Mouse (Mus musculus): ENCODE measurements around the gene Cdkn2c. TPM values are rescaled to one million over a fixed set of nuclear protein-coding genes. Genes with fewer than 3 reads are reported as not detected.
A peak's percentile ranks its signal among the peaks of the same experiment; 100 is the strongest.
"Not testable (repeated sequence)": the region's sequence is repeated elsewhere in the genome, so short reads cannot be mapped to it uniquely, and the experiment has no call there.

The Cdkn2c gene
- total RNA-seq (2015; ENCODE audit: low replicate concordance): 25.0 and 37.2 TPM in 2 replicates
- total RNA-seq (2017; ENCODE audit: low replicate concordance): 30.1 and 31.7 TPM in 2 replicates

GRCm38 (mm10) chr4:109666461-109667269 is at the start of gene Cdkn2c:
TSS of gene Cdkn2c (minus strand) at chr4:109667189.
- ATAC-seq (replicated peaks; ENCODE audit: low FRiP score, poor library complexity, severe bottlenecking): peak; percentile 82

DNA sequence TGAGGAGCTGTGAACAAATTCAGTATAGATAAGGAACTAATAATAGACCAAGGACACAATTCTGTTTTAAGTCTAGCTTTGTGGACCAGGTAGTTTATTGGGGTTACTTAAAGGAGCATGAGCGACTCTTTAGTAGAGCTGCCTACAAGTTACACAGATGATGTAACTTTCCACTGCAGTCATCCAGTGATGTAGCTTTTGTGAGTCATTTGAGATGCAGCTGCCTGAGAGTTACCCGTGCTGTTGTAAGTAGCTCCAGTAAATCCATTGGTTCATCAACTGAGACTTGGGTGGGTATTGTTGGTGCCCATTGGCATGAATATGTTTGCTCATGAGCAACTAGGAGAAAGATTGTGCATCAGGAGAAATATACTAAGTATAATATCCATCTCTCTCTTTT is 38.4 kb upstream of the Cdkn2c start:
- no peak for ATAC-seq (replicated peaks; ENCODE audit: low FRiP score, poor library complexity, severe bottlenecking)

GRCm38 (mm10) chr4:109703568-109703967 is 36.6 kb upstream of the Cdkn2c start:
- peak; percentile 87 for ATAC-seq (replicated peaks; ENCODE audit: low FRiP score, poor library complexity, severe bottlenecking)

- not testable (repeated sequence) for ATAC-seq (replicated peaks; ENCODE audit: low FRiP score, poor library complexity, severe bottlenecking)
Measured at GRCm38 (mm10) chr4:109700727-109701126, 33.7 kb upstream of the Cdkn2c start.

DNA sequence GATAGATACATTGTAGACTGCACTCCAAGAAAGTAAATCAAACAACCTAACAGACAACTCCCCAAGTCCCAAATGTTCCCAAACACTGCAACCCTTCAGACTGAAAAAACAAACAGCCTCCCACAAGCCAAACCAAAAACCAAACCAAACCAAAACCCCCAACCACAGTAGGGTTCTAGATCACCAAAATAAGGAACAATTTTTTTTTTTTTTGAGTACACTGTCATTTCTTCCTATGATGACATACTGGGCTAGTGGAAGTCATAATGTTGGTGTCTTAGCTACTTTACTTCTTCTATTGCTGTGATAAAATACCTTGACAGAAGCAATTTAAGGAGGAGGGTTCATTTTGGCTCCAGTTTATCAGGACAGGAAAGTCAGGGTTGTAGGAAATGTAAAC is 25.7 kb upstream of the Cdkn2c start:
- ATAC-seq (replicated peaks; ENCODE audit: low FRiP score, poor library complexity, severe bottlenecking): no peak

DNA sequence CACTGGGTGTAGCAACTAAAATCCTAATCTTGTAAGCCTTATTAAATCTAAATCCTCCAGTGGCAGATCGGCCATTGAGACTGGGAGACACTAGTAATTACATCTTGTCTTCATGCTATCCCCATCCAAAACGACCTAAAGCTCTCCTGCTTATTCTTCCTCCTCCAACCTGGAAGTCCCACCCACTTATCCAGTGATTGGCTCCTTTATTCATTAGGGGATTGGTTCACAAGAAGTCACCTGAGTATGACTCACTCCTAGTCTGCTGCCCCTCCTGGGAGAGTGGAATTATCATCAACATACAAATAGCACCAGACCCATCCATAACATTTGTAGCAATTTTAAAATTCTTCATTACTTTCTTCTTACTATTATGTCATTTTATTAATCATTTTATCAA is 16.6 kb upstream of the Cdkn2c start:
- ATAC-seq (replicated peaks; ENCODE audit: low FRiP score, poor library complexity, severe bottlenecking): no peak

- peak; percentile 21 for ATAC-seq (replicated peaks; ENCODE audit: low FRiP score, poor library complexity, severe bottlenecking)
Measured at GRCm38 (mm10) chr4:109677221-109677620, 10.2 kb upstream of the Cdkn2c start.

DNA sequence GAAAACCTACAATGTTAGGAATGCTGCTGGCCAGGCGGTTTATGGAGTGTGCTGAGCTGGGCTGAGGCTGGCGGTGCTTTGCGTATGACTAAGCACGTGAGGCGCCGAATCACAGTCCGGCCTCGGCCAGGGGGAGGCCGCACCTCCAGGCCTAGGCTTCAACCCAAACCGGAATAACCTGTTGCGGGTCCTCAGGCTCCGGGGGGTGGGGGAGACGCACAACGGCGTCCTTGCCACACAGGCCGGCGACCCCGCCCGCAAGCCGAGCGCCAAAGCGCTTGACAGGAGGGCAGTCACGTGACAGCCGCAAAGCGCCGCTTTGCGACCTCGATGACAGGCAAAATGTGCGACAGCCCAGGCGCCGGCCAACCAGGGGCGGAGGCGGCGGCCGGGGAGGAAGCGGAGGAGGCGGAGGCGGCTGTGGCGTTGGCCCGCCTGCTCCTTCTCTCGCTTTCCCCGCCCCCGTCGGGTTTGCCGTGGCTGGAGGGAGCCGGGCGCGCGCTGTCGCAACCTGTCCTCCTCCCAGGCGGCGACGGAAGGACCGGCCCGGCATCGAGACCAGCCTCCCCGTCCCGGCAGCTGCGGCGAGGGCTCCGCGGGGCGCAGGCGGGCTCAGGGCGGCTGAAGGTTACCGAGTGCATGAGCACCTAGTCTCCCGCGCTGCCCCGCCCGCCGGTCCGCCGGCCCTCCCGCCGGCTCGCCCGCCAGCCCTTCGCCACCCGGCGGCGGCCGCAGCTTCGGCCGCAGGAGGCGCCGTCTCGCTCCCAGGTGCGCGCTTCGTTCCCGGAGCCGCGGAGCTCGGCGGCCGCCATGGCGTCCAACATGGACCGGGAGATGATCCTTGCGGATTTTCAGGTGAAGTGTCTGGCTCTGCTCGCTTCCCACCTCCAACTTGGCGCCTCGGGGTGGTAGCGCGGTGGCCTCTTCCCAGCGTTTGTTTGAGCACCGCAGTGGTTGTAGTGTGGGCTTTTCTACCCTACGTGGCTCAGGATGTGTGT is 9.5 kb upstream of the Cdkn2c start, which contains the start of gene Faf1:
TSS of gene Faf1 (plus strand) at position 371 of the 998 bp plus-strand sequence.
- peak; percentile 96 for ATAC-seq (replicated peaks; ENCODE audit: low FRiP score, poor library complexity, severe bottlenecking)

- ATAC-seq (replicated peaks; ENCODE audit: low FRiP score, poor library complexity, severe bottlenecking): no peak
Measured at GRCm38 (mm10) chr4:109674097-109674496, 7.1 kb upstream of the Cdkn2c start.

DNA sequence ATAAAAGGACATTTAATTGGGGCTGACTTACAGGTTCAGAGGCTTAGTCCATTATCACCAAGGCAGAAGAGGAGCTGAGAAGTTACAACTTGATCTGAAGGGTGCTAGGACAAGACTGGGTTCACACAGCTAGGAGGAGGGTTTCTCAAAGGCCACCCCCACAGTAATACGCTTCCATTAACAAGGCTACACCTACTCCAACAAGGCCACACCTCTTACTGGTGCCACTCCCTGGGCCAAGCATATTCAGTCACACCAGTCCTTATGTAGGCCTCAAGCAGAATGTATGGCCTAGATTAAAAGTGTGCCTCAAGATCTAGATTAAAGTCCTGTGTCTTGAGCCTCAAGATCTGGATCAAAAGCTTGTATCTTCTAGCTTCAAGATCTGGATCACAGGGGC is 5.0 kb upstream of the Cdkn2c start:
- ATAC-seq (replicated peaks; ENCODE audit: low FRiP score, poor library complexity, severe bottlenecking): no peak

DNA sequence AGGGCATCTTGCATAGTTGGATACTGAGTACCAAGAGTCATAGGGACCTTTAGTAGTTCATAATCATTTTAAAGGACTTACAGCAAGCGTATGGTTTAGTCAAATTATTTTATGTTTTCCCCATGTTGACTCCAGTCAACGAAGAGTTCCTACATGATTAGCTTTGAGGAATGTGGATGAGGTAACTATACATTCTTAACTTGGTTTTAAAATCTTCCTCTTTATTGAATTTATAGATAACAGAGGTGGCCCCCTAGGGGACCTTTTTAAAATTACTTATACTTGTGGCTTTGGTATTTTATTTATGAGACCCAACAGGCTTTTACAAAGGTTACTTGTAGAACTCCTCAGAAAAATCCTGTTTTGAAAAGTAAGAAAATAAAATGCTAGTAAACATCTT is 3.2 kb upstream of the Cdkn2c start:
- ATAC-seq (replicated peaks; ENCODE audit: low FRiP score, poor library complexity, severe bottlenecking): no peak

- ATAC-seq (replicated peaks; ENCODE audit: low FRiP score, poor library complexity, severe bottlenecking): no peak
Measured at GRCm38 (mm10) chr4:109667518-109667917, 529 bp upstream of the Cdkn2c start.

DNA sequence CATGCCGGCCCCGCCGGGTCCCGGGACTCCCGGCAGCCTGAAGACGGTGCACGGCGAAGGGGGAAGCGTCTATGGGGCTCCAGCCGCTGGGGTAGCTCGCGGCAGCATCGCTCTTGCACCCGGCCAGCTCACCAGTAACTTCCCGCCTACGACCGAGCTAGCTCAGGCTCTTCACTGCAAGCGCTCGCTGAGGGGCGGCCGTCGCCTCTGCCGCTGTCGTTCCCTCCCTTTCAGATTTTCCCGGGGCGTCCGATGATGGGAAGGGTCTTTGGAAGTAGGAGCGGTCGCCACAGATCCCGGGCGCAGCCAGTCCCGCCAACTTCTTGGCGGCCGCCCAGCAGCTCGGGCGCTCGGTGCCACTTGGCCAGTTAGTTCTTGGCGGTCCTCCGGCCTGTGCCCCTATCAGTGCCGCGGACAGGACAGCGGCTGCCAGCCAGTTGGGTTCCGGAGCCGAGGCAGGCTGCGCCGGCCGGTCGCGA is 968 bp downstream of the Cdkn2c start:
- ATAC-seq (replicated peaks; ENCODE audit: low FRiP score, poor library complexity, severe bottlenecking): peak; percentile 34

GRCm38 (mm10) chr4:109665101-109665981 is 1.6 kb downstream of the Cdkn2c start:
- peak; percentile 71 for ATAC-seq (replicated peaks; ENCODE audit: low FRiP score, poor library complexity, severe bottlenecking)

DNA sequence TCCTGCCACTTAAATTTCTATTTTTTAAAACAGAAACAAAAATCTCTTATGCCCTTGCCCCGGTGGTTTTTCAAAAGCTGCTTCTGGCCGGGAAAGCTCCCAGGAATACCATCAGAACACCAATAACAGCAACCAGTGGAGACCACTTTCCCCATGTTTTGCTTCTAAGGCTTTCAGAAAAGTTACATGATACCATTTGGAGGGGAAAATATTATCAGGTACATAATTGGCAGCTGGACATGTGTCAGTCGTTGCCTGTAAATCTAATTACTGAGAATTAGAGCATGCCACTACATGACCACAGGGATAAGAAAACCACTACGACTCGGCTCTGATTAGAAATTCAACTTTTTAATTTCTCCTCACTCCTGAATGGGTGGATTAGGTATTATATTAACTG is 2.9 kb downstream of the Cdkn2c start:
- no peak for ATAC-seq (replicated peaks; ENCODE audit: low FRiP score, poor library complexity, severe bottlenecking)

- ATAC-seq (replicated peaks; ENCODE audit: low FRiP score, poor library complexity, severe bottlenecking): no peak
Measured at GRCm38 (mm10) chr4:109662271-109662670, 4.7 kb downstream of the Cdkn2c start.

GRCm38 (mm10) chr4:109661183-109661582 is 5.8 kb downstream of the Cdkn2c start:
- no peak for ATAC-seq (replicated peaks; ENCODE audit: low FRiP score, poor library complexity, severe bottlenecking)

DNA sequence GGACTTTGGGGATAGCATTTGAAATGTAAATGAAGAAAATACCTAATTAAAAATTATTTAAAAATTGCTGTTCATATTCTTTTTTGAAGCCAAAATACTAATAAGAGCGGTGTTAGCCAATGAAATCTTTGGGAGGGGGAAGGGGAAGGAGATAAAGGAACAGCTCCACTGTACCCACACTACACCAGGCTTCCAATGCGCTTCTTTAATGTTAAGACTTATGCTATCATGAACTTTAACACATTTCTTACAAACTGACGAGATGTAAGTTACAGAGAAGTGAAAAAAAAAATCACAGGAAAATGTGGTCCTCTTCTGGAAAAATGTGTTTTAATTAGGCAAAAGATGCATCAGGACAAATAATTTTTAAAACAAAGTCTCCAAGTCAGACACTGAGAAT is 6.4 kb downstream of the Cdkn2c start:
- no peak for ATAC-seq (replicated peaks; ENCODE audit: low FRiP score, poor library complexity, severe bottlenecking)

GRCm38 (mm10) chr4:109659571-109659970 is 7.4 kb downstream of the Cdkn2c start:
- ATAC-seq (replicated peaks; ENCODE audit: low FRiP score, poor library complexity, severe bottlenecking): no peak
